Mouse (Mus musculus): ENCODE data around the gene Zfyve1.
A peak's percentile ranks its signal among the peaks of the same experiment; 100 is the strongest.

The Zfyve1 gene

GRCm38 (mm10) chr12:83580283-83580682, 16.7 kb downstream of the Zfyve1 start:
- no peak for DNase-seq (ENCODE audit: low spot score in 2 of 2)

GRCm38 (mm10) chr12:83578896-83579569, 18.0 kb downstream of the Zfyve1 start:
- no peak for DNase-seq (ENCODE audit: low spot score in 2 of 2)

GRCm38 (mm10) chr12:83578356-83578755, 18.7 kb downstream of the Zfyve1 start:
- DNase-seq (ENCODE audit: low spot score in 2 of 2), result no peak

- no peak for DNase-seq (ENCODE audit: low spot score in 2 of 2)
Observed at GRCm38 (mm10) chr12:83577445-83577844, 19.6 kb downstream of the Zfyve1 start.

GRCm38 (mm10) chr12:83572717-83573116, 24.3 kb downstream of the Zfyve1 start:
- DNase-seq (ENCODE audit: low spot score in 2 of 2), result no peak

GRCm38 (mm10) chr12:83569866-83570265, 27.2 kb downstream of the Zfyve1 start:
- DNase-seq (ENCODE audit: low spot score in 2 of 2), result no peak

GRCm38 (mm10) chr12:83562589-83562988, 34.4 kb downstream of the Zfyve1 start:
- DNase-seq (ENCODE audit: low spot score in 2 of 2), result no peak

GRCm38 (mm10) chr12:83560189-83560588, 36.8 kb downstream of the Zfyve1 start:
- DNase-seq (ENCODE audit: low spot score in 2 of 2), result no peak

- no peak for DNase-seq (ENCODE audit: low spot score in 2 of 2)
Observed at GRCm38 (mm10) chr12:83558496-83558895, 38.5 kb downstream of the Zfyve1 start.

- DNase-seq (ENCODE audit: low spot score in 2 of 2), result no peak
Observed at GRCm38 (mm10) chr12:83555605-83556004, 41.4 kb downstream of the Zfyve1 start.

- no peak for DNase-seq (ENCODE audit: low spot score in 2 of 2)
Observed at GRCm38 (mm10) chr12:83553816-83554215, 43.2 kb downstream of the Zfyve1 start.

GRCm38 (mm10) chr12:83551305-83551704, 45.7 kb downstream of the Zfyve1 start:
- no peak for DNase-seq (ENCODE audit: low spot score in 2 of 2)

GRCm38 (mm10) chr12:83544791-83545190, 52.2 kb downstream of the Zfyve1 start:
- DNase-seq (ENCODE audit: low spot score in 2 of 2), result no peak

- DNase-seq (ENCODE audit: low spot score in 2 of 2), result no peak
Observed at GRCm38 (mm10) chr12:83543997-83544396, 53.0 kb downstream of the Zfyve1 start.

- DNase-seq (ENCODE audit: low spot score in 2 of 2), result peak in 1 of 2 experiments; percentile 27
Observed at GRCm38 (mm10) chr12:83536039-83536438, 61.0 kb downstream of the Zfyve1 start.

- no peak for DNase-seq (ENCODE audit: low spot score in 2 of 2)
Observed at GRCm38 (mm10) chr12:83535428-83535827, 61.6 kb downstream of the Zfyve1 start.

GRCm38 (mm10) chr12:83534190-83534589, 62.8 kb downstream of the Zfyve1 start:
- no peak for DNase-seq (ENCODE audit: low spot score in 2 of 2)

GRCm38 (mm10) chr12:83532966-83533365, 64.1 kb downstream of the Zfyve1 start:
- DNase-seq (ENCODE audit: low spot score in 2 of 2), result no peak

GRCm38 (mm10) chr12:83531992-83532391, 65.0 kb downstream of the Zfyve1 start:
- no peak for DNase-seq (ENCODE audit: low spot score in 2 of 2)

- DNase-seq (ENCODE audit: low spot score in 2 of 2), result no peak
Observed at GRCm38 (mm10) chr12:83528665-83529064, 68.4 kb downstream of the Zfyve1 start.

GRCm38 (mm10) chr12:83527816-83528215, 69.2 kb downstream of the Zfyve1 start:
- DNase-seq (ENCODE audit: low spot score in 2 of 2), result no peak

GRCm38 (mm10) chr12:83525822-83526544, 71.0 kb downstream of the Zfyve1 start:
- no peak for DNase-seq (ENCODE audit: low spot score in 2 of 2)

- no peak for DNase-seq (ENCODE audit: low spot score in 2 of 2)
Observed at GRCm38 (mm10) chr12:83524329-83524728, 72.7 kb downstream of the Zfyve1 start.

All from frontal cortex, postnatal 10 days (tissue).